Mouse (Mus musculus): ENCODE measurements around the gene Fnip1. TPM values are rescaled to one million over a fixed set of nuclear protein-coding genes. Genes with fewer than 3 reads are reported as not detected.

Gene Fnip1
- total RNA-seq (2023; ENCODE audit: inconsistent age), result 28.0 to 35.8 TPM (median 32.8 TPM) in 4 replicates

DNA sequence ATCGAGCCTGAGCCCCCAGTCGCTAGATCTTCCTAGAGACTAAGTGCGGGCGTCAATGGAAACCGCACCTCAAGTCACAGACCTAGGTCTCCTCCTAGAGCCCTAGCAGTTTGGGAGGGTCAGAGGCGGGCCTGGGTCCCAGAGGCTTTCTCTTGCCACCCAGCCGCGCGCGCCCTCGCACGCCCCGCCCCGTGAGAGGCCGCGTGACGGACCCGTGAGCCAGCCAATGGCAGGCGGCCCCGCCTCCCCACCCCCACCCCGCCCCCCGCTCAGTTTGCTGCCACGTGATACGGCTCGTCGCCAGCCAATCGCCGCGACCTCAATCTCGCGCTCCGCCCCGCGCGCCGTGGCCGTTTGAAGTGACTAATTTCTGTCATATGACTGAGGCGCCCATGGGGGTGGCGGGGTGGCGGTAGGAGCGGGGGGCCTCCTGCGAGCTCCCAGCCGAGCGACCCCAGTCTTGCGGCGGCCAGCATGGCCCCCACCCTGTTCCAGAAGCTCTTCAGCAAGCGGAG, at the start of gene Fnip1:
TSS of gene Fnip1 (plus strand) at position 377 of the 515 bp plus-strand sequence.

DNA sequence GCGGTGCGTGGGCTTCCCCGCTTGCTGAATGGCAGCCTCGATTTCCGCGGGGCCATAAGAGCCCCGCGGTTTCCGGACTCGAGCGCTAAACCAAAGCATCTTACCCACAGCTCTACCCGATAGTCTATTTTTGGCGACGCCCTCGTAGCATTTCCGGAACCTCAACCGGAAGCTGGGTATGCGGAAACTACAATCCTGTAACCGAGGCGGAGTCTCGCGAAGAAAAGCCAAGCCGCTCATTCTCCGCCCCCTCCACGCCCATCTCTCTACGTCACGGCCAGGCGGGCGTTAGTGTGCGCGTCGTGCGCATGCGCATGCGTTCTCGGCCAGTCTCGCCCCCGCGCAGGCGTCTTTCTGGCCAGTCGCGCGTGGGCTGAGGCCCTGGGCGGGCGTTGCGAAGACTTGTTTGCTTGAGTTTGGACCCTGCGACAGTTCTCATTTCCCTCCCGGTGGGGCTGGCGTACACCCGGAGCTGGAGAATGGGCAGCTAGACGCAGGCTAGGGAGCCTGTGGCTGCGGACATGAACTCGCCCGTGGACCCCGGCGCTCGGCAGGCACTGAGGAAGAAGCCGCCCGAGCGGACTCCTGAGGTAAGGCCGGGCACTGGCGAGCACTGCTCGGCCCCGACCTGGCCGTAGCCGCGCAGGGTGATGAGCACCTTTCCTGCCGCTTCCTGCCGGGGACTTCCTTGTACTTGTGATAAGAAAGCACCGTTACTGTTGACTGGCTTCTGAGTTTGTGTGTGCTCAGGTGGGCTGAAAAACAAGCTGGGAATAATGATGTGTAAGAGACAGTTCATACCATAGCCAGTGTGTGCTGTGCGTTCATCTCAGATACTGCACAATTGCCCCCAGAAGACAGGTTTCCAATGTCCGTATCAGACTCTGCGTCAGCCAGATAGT, 84.8 kb downstream of the Fnip1 start, which contains the start of gene Rapgef6:
TSS of gene Rapgef6 (plus strand) at position 319 of the 902 bp plus-strand sequence.

Other genes with a start within 250 kb of the Fnip1 start
- not detected in 4 replicates for gene Csf2, start 188.5 kb upstream of the Fnip1 start, total RNA-seq (2023; ENCODE audit: inconsistent age)
- gene Il3, start 170.9 kb upstream of the Fnip1 start, total RNA-seq (2023; ENCODE audit: inconsistent age), result not detected in 4 replicates
- gene Acsl6, start 134.4 kb upstream of the Fnip1 start, total RNA-seq (2023; ENCODE audit: inconsistent age), result not detected in 4 replicates
- gene Meikin, start 67.5 kb upstream of the Fnip1 start, total RNA-seq (2023; ENCODE audit: inconsistent age), result not detected in 4 replicates
- 147 to 172 TPM (median 151 TPM) in 4 replicates for gene Rapgef6, start 84.6 kb downstream of the Fnip1 start, total RNA-seq (2023; ENCODE audit: inconsistent age)

Measured in B cell, adult (primary cell).